Mouse (Mus musculus) Patski (cell line): ENCODE measurements at regions not wholly inside any gene's neighbourhood (a gene's known extent, or its start where the extent isn't known, plus 50 kb on each side); places are given as distances from the start of the nearest gene placed in this dataset.
A peak's percentile ranks its signal among the peaks of the same experiment; 100 is the strongest.

Experiments
- ATAC-seq: fragments of 100-300 bp; one replicate; pipeline ENCODE4 v1.8.0; 2021
- CTCF ChIA-PET: fragments of 350-600 bp; sonication (Branson Sonifier 250); formaldehyde crosslinking; loops from one replicate; lab custom pipeline; 2022; ENCODE audit warnings: inconsistent platforms; lab: Charles Lee
- POLR2A ChIA-PET: fragments of 350-600 bp; sonication (Branson Sonifier 250); formaldehyde crosslinking; loops from one replicate; lab custom pipeline; 2022; ENCODE audit warnings: antibody characterized with exemption, inconsistent platforms; lab: Charles Lee
- DNase-seq: peaks from one replicate; pipeline ENCODE4 v3.0.0-alpha.2; 2011; ENCODE audit warnings: low read depth, low spot score
- H3K27me3 ChIP-seq: fragments of 371-371 bp; one replicate; pipeline ENCODE4 v1.5.1; 2021
- CTCF ChIP-seq: fragments of 100-300 bp; IDR thresholded peaks from one replicate; pipeline ENCODE4 v1.5.1; 2021
- in situ Hi-C: fragments of 300-500 bp; cut with MboI; formaldehyde crosslinking; loops from 3 replicates; pipeline ENCODE4 v1.11.1; 2018; ENCODE audit warnings: low pct_unique_long_range_greater_than_20kb, mixed read lengths

DNA sequence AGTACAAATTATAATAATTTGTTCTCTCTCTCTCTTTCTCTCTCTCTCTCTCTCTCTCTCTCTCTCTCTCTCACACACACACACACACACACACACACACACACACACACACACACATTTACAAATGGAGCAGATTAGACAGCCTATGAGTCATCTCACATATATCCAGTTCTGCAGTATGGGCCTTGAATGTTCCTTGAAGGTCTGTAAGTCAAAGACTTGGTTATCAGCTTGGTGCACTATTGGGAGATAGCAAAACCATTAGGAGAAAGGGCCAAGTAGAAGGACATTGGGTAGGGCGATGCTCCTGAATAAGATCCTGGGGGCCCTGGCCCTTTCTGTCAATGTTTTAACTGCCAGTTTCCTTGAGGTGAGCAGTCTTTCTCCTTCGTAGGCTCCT, 145.1 kb upstream of the Trib2 start:
- no peaks in the 10 kb centered on the region for H3K27me3 ChIP-seq
- no peak for DNase-seq
- no peak for ATAC-seq
- in situ Hi-C loops: no loop called here
- CTCF ChIA-PET: no interaction called here
- POLR2A ChIA-PET: no interaction called here
- TF ChIP-seq CTCF: no peak

DNA sequence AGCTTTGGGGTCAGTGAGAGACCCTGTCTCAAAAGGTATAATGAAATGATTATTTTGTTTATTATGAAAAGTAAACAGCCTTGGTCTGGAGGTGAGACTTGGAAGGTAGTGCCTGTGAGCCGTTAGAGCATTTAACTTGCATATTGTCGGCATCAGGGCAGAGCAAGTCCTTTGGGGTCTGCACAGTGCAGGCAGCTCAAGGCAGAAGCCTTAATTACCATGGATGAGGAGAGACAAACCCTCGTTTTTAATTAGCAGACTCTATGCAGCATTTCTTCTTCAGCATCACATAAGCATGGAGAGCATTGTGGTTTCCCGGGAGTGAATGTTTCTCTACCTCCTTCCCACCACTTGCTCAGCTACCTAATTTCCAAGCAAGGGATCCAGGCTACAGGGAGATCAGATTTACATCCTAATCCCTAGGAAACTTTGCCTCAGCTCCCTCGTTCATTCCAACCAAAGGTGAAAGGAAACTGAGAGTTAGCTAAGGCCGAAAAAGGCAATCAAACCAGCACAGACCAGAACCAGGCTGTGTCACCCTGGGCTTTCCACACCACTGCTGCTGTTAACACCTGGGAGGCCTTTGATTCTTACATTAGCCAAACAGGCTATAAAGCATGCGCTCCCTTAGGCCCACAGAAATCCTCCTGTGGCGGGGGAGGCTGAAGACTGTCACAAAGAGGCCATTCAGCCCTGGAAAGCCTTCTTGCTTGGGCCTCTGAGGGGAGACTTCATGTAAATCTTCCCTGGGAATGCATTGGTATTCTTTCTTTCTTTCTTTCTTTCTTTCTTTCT, 120.9 kb upstream of the Trib2 start:
- no peak for TF ChIP-seq CTCF
- in situ Hi-C loops: no loop called here
- ChIA-PET CTCF (no interaction called here), POLR2A (no interaction called here)
- DNase-seq: no peak
- no peak for ATAC-seq
- no peaks in the 10 kb centered on the region for H3K27me3 ChIP-seq

DNA sequence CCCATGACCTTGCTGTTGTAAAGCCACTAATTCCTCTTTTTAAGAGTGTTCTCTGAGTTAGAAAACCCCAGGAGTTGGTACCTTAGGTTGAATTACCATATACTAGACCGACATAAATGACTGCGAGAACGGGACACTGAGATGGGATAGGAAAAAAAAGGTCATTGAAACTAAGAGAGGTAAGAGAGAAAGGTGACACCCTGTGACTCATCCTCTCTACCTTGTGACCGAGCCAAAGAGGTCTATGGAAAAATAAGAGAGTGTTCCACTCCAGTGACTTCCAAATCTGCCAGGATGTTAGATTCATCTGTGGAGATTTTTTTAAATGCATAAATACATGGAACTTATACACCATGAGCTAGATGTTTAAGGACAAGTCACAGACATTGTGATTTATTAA, 115.3 kb upstream of the Trib2 start:
- CTCF ChIA-PET: interaction anchor here (1.0 kb wide), 2 partner anchors 19 to 23 kb away, joined by 3 to 4 read pairs; no protein-coding TSS in a partner anchor
- in situ Hi-C loops: no loop called here
- no peak for TF ChIP-seq CTCF
- POLR2A ChIA-PET: no interaction called here
- no peak for ATAC-seq
- DNase-seq: no peak
- H3K27me3 ChIP-seq: no peaks in the 10 kb centered on the region

DNA sequence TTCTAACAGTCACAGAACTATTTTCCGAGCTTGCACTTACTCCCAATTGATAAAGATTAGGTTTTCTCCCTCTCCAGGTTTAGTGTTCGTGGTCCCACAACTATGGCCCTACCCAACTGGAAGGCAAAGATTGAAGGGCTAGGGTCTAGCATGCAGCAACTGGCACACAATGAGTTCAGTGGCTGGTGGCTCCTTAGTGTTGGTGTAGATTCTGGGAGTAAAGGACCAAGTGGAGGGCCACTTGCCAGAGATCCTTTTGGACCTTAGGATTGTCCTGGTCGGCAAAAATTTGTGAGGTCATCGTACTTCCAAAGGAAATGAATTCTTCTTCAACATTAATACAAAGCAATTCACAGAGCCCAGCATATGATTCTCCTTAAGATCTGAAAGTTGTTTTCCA, 114.8 kb upstream of the Trib2 start:
- no peak for ATAC-seq
- in situ Hi-C loops: no loop called here
- no peak for DNase-seq
- ChIA-PET POLR2A (no interaction called here), CTCF (interaction anchor here (1.0 kb wide), 1 partner anchor 19 kb away, joined by 4 read pairs; no protein-coding TSS in a partner anchor)
- no peaks in the 10 kb centered on the region for H3K27me3 ChIP-seq
- TF ChIP-seq CTCF: no peak

DNA sequence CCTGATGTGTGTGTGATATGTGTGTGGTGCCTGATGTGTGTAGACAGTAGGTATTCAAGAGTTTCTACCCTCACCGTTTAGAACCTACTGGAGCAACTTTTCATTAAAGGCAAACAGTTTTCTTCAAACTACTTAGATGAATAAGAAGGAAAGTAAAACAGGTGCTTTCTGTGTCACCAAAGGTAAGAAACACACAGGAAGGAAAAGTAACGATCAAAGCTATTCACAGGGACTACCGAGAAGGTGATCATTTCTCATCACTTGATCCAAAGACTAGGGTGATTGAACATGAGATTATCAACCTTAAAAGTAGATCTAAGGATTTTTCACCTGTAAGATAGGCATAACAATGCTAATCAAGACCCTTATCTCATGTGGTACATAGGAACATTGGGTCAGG, 113.4 kb upstream of the Trib2 start:
- ATAC-seq: no peak
- H3K27me3 ChIP-seq: no peaks in the 10 kb centered on the region
- ChIA-PET CTCF (interaction anchor here (2.0 kb wide), 1 partner anchor 16 kb away, joined by 5 read pairs; no protein-coding TSS in a partner anchor), POLR2A (no interaction called here)
- no peak for TF ChIP-seq CTCF
- in situ Hi-C loops: no loop called here
- no peak for DNase-seq

DNA sequence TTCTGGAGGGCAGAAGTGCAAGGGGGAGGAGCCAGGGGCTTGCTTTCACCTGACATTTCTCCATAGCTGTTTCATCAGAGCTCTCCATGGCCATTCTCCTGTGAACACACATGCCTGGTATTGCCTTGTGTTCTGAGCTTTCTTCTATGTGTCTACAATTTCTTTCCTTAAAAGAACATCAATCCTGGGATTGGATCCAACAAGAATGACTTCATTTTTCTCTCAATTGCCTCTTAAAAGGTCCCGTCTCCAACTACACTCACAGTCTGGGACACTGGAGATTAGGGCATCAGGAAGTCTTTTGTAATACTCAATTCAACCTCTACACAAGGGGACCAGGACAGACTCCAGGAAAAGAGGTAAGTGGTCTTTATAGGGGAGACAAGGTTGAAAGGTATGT, 112.8 kb upstream of the Trib2 start:
- ATAC-seq (no peak), DNase-seq (no peak)
- ChIA-PET POLR2A (no interaction called here), CTCF (interaction anchor here (2.0 kb wide), 1 partner anchor 16 kb away, joined by 5 read pairs; no protein-coding TSS in a partner anchor)
- in situ Hi-C loops: no loop called here
- TF ChIP-seq CTCF: no peak
- H3K27me3 ChIP-seq: no peaks in the 10 kb centered on the region

DNA sequence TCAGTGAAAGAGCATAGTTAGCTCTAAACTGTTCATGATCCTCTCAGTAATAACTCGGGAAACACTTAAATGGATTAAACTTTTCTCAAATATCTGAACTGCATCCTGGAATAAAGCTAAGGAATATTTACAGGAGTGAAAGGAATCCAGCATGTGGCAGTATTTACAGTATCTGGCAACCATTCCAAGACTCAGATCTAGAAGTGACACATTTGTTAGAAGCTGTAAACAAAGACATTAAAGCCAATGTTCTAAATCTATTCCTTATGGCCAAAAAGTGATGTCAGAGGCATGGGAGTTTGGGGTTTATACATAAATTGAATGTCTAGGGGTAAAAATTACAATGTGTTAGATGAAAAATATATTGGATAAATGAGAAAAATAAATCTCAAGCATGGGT, 101.6 kb upstream of the Trib2 start:
- in situ Hi-C loops: loop anchor here (10.0 kb wide), 1 partner anchor 147 kb away; no protein-coding TSS in a partner anchor

DNA sequence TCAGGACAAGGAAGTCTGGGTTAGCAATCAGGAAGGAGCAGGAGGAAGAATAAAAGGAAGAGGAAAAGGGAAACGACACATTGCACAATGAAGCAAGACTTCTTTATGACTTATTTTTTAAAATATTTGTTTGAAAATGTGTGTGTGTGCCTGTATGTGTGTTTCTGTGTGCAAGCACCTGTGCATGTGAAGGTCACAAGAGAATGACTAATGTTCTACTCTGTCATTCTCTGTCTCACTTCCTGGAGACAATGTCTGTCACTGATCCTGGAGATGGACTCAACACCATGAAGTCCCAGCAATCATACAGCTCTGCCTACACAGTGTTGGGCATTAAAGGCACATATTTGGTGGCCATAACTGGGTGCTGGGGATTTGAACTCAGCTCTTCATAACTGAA, 96.2 kb upstream of the Trib2 start:
- no peak for ATAC-seq
- ChIA-PET CTCF (interaction anchor here (0.6 to 1.8 kb wide), 6 partner anchors 9 to 97 kb away, joined by 3 to 5 read pairs (median 4); partner anchors contain the start of gene Trib2), POLR2A (no interaction called here)
- TF ChIP-seq CTCF: no peak
- in situ Hi-C loops: loop anchor here (5.0 to 10.0 kb wide), 3 partner anchors 76 to 152 kb away; no protein-coding TSS in a partner anchor
- no peaks in the 10 kb centered on the region for H3K27me3 ChIP-seq
- no peak for DNase-seq

More for the DNA sequence above, 101.6 kb upstream of the Trib2 start:
- no peak for DNase-seq
- no peak for ATAC-seq
- ChIA-PET CTCF (no interaction called here), POLR2A (no interaction called here)
- H3K27me3 ChIP-seq: no peaks in the 10 kb centered on the region
- TF ChIP-seq CTCF: no peak

DNA sequence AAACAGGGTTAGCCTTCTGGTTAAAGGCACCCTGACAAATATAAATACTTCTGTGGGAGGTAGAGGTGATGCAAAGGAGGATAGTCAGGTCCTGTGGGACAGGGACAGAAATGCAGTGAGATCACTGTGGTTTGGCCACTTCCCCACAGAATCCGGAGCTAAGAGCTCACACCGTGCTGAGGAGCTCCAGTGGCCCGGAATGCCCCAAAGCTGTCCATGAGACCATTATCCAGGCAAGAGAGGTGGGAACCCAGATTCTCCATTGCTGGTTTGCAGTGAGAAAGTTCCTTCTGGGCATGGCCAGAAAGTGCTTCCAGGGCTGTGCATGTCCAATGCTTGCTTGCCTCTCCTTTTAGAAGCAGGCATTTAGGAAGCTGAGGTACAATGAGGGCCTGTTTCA, 95.8 kb upstream of the Trib2 start:
- in situ Hi-C loops: loop anchor here (5.0 to 10.0 kb wide), 3 partner anchors 75 to 152 kb away; no protein-coding TSS in a partner anchor
- POLR2A ChIA-PET: no interaction called here
- H3K27me3 ChIP-seq: no peaks in the 10 kb centered on the region
- DNase-seq: peak; percentile 71
- CTCF ChIA-PET: interaction anchor here (0.6 to 1.8 kb wide), 6 partner anchors 9 to 96 kb away, joined by 3 to 5 read pairs (median 3); partner anchors contain the start of gene Trib2
- ATAC-seq: peak; percentile 98
- no peak for TF ChIP-seq CTCF

DNA sequence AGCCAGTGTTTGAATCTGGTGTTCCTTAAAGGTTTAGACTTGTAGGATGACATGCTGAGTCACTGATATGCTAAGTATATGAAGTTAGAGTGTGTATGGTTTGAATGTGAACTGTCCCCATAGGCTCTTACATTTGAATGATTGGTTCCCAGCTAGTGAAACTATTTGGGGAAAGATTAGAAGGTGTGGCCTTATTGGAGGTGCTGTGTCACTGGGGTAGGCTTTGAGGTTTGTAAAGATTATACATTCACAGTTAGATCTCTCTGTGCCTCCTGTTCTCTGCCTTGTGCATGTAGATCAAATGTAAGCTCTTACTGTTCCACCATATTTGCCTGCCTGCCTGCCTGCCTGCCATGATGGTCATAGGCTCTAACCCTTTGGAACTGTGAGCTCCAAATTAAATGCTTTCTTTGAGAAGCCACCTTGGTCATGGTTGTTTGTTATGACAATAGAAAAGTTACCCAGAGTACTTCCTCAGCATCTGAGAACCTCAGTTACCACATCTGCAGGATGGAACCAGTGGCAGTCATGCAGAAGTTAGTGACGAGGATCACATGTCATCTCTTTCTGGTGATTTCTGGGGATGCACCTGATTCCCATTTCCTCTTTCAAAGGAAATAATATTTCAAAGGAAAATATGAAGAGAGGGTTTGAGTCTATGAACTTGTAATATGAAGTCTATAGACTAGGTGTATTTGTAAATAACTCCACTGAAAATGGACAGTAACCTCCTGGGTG, 94.7 kb upstream of the Trib2 start:
- CTCF ChIA-PET: interaction anchor here (1.2 to 1.8 kb wide), 2 partner anchors 13 to 95 kb away, joined by 3 to 5 read pairs; partner anchors contain the start of gene Trib2
- H3K27me3 ChIP-seq: no peaks in the 10 kb centered on the region
- ATAC-seq: no peak
- TF ChIP-seq CTCF: no peak
- in situ Hi-C loops: loop anchor here (5.0 to 10.0 kb wide), 3 partner anchors 74 to 153 kb away; no protein-coding TSS in a partner anchor
- DNase-seq: no peak
- POLR2A ChIA-PET: no interaction called here
